Mouse (Mus musculus): ENCODE data around the gene Cnppd1. TPM values are rescaled to one million over a fixed set of nuclear protein-coding genes. Genes with fewer than 3 reads are reported as not detected.

Cnppd1 gene
- 10 to 100 TPM; 31.2 to 32.0 TPM for total RNA-seq (2021)
- long read RNA-seq, experiment 1, transcript Cnppd1-202 (9 exons, 3,669 nt), result major isoform, 7 of 23 reads
- long read RNA-seq, experiment 1, transcript Cnppd1-208 (8 exons, 2,062 nt), result minor isoform, 5 of 23 reads
- long read RNA-seq, experiment 1, partial matches to known transcripts, result 0 of 23 reads
- long read RNA-seq, experiment 1, other reads (novel, unspliced or antisense), result 9 of 23 reads
- long read RNA-seq, experiment 2, transcript Cnppd1-202 (9 exons, 3,669 nt), result major isoform, 12 of 27 reads
- long read RNA-seq, experiment 2, partial matches to known transcripts, result 4 of 27 reads
- long read RNA-seq, experiment 2, other reads (novel, unspliced or antisense), result 6 of 27 reads

GRCm38 (mm10) chr1:75142301-75143261 lies at the start of gene Cnppd1, which contains the start of gene Retreg2:
TSS of gene Cnppd1 (minus strand) at chr1:75142711.
TSS of gene Retreg2 (plus strand) at chr1:75142778.
- H3K4me3 ChIP-seq, result peak within 1 kb of the TSS; percentile 86
- peak; percentile 93 to 95 for DNase-seq (ENCODE audit: low spot score in 2 of 2)
- peak; percentile 76 for TF ChIP-seq CTCF (conservative IDR thresholded peaks at IDR 0.05)

DNA sequence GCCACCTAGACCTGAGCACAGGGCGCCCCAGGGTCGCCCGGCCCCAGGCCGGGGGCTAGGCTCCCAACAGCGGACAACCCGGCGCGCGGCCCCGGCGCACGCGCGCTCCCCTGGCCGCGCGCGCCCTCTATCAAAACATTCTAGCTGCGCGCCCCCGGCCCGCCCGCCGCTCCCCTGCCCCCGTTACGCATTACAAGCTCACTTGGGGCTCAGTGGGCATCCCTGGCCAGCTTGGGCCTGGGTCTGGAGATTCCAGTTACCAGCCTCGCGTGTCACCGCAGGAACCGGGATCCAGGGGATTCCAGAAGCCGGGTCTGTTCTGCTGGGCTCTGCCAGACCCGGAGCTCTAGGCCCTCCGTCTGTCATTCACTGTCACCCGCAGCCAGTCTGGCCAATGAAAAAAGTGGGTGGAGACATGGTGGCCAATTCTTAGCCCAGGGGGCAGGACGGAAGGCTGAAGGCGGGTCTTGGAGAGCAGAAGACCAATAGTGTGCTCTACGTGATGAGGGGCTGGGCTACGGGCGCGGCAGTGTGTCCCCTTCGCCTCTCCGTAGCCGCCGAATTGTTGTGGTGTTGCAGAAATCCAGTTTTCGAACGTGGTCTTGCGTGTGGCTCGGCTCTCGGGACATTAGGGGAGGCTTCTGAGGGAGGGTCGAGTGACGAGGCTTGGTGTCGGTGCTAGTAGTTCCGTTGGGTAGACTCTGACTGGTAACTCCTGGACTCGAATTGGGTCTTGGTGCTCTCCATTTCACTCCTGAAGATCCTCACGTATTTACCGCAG lies 49.3 kb upstream of the Cnppd1 start, which contains the start of the genes Ankzf1 and Atg9a:
Gene Ankzf1, plus strand, starts transcription at position 530 of the 781 bp plus-strand sequence.
Gene Atg9a, minus strand, starts transcription at position 575 of the 781 bp plus-strand sequence.
- Histone ChIP-seq H3K27ac (peak within 1 kb of the TSS; percentile 99), H3K4me3 (peak within 1 kb of the TSS; percentile 70)
- peak; percentile 94 to 99 for DNase-seq (ENCODE audit: low spot score in 2 of 2)
- TF ChIP-seq CTCF (conservative IDR thresholded peaks at IDR 0.05), result peak; percentile 16; the same call in 1 of the 2 replicates

More at GRCm38 (mm10) chr1:75142301-75143261, at the start of gene Cnppd1, which contains the start of gene Retreg2:
- H3K27ac ChIP-seq, result peak within 1 kb of the TSS; percentile 97

- peak overlapping the region; percentile 99 for H3K27ac ChIP-seq
Measured at GRCm38 (mm10) chr1:75191258-75191621, 48.7 kb upstream of the Cnppd1 start.

GRCm38 (mm10) chr1:75190577-75190976 lies 48.1 kb upstream of the Cnppd1 start:
- peak overlapping the region; percentile 70 for H3K4me3 ChIP-seq
- H3K27ac ChIP-seq, result 0 out of 2 replicates have a peak overlapping the region, but pooled peaks have one; percentile 99
- no peak for DNase-seq (ENCODE audit: low spot score in 2 of 2)

More at GRCm38 (mm10) chr1:75191258-75191621, 48.7 kb upstream of the Cnppd1 start:
- DNase-seq (ENCODE audit: low spot score in 2 of 2), result no peak
- peak overlapping the region; percentile 70 for H3K4me3 ChIP-seq
- no peak for TF ChIP-seq CTCF (conservative IDR thresholded peaks at IDR 0.05)

GRCm38 (mm10) chr1:75187914-75188483 lies 45.5 kb upstream of the Cnppd1 start:
- no peak for TF ChIP-seq CTCF (conservative IDR thresholded peaks at IDR 0.05)
- no peak overlapping the region for H3K27ac ChIP-seq
- DNase-seq (ENCODE audit: low spot score in 2 of 2), result no peak
- no peak overlapping the region for H3K4me3 ChIP-seq

More at GRCm38 (mm10) chr1:75190577-75190976, 48.1 kb upstream of the Cnppd1 start:
- no peak for TF ChIP-seq CTCF (conservative IDR thresholded peaks at IDR 0.05)

- TF ChIP-seq CTCF (conservative IDR thresholded peaks at IDR 0.05), result no peak
- Histone ChIP-seq H3K4me3 (no peak overlapping the region), H3K27ac (no peak overlapping the region)
- DNase-seq (ENCODE audit: low spot score in 2 of 2), result no peak
Measured at GRCm38 (mm10) chr1:75187126-75187525, 44.6 kb upstream of the Cnppd1 start.

GRCm38 (mm10) chr1:75185495-75185894 lies 43.0 kb upstream of the Cnppd1 start:
- no peak for TF ChIP-seq CTCF (conservative IDR thresholded peaks at IDR 0.05)
- DNase-seq (ENCODE audit: low spot score in 2 of 2), result no peak

DNA sequence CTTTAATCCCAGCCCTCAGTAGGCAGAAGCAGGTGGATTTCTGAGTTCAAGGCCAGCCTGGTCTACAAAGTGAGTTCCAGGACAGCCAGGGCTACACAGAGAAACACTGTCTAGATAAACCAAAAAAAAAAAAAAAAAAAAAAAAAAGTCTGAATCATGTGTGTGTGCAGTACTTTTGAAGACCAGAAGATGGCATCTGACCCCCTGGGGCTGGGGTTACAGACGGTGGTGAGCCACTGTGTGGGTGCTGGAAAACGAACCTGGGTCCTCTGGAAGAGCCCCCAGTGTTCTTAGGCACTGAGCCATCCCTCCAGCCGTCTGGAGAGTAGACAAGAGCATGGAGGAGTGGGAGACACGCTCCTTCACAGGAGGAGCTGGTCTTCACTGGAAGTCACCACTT lies 39.6 kb upstream of the Cnppd1 start:
- Histone ChIP-seq H3K27ac (no peak overlapping the region), H3K4me3 (no peak overlapping the region)
- no peak for DNase-seq (ENCODE audit: low spot score in 2 of 2)
- TF ChIP-seq CTCF (conservative IDR thresholded peaks at IDR 0.05), result peak; percentile 61

More at GRCm38 (mm10) chr1:75185495-75185894, 43.0 kb upstream of the Cnppd1 start:
- Histone ChIP-seq H3K4me3 (no peak overlapping the region), H3K27ac (no peak overlapping the region)

DNA sequence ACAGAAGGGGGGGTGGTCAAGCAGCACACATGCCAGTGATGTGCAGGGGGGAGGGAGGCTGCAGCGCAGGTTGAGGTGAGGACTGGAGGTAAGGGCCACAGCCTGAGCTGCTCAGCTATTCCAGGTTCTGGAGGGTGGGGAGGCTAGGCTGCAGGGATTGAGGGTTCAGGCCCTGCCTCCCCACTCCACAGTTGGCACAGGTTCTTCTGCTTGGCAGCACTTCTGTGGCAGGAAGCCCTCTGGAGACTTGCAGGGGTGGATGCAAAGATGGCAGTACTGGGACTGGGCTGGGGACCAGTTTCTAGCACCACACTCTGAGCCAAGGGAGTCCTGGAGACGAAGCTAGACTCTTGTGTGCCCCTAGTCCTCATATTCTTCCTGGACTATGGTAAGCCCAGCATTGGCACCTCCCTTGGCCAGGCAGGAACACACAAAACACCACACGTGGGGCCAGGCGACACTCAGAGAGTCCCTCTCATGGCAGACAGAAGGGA lies 38.9 kb upstream of the Cnppd1 start:
- Histone ChIP-seq H3K4me3 (no peak overlapping the region), H3K27ac (no peak overlapping the region)
- DNase-seq (ENCODE audit: low spot score in 2 of 2), result no peak
- no peak for TF ChIP-seq CTCF (conservative IDR thresholded peaks at IDR 0.05)

- DNase-seq (ENCODE audit: low spot score in 2 of 2), result no peak
- peak overlapping the region; percentile 77; the same call in 1 of the 2 replicates for H3K4me3 ChIP-seq
- no peak overlapping the region for H3K27ac ChIP-seq
Measured at GRCm38 (mm10) chr1:75180741-75181140, 38.2 kb upstream of the Cnppd1 start.

GRCm38 (mm10) chr1:75180105-75180590 lies 37.6 kb upstream of the Cnppd1 start, which contains the start of gene Abcb6:
TSS of gene Abcb6 (minus strand) at chr1:75180392.
- TF ChIP-seq CTCF (conservative IDR thresholded peaks at IDR 0.05), result no peak
- H3K27ac ChIP-seq, result peak within 1 kb of the TSS; percentile 82

More at GRCm38 (mm10) chr1:75180741-75181140, 38.2 kb upstream of the Cnppd1 start:
- no peak for TF ChIP-seq CTCF (conservative IDR thresholded peaks at IDR 0.05)

More at GRCm38 (mm10) chr1:75180105-75180590, 37.6 kb upstream of the Cnppd1 start, which contains the start of gene Abcb6:
- peak; percentile 86 to 94 for DNase-seq (ENCODE audit: low spot score in 2 of 2)
- peak within 1 kb of the TSS; percentile 77 for H3K4me3 ChIP-seq

All from layer of hippocampus, adult 2 months (tissue).